Mouse (Mus musculus) hematopoietic stem cell, adult 5-6 weeks (primary cell): ENCODE measurements around the gene Pof1b. TPM values are rescaled to one million over a fixed set of nuclear protein-coding genes. Genes with fewer than 3 reads are reported as not detected.

Experiments
- ATAC-seq, 2 experiments: fragments of 125-278 bp in 1 of 2; replicated peaks in 1 of 2; 2 replicates each; pipeline ENCODE4 v1.8.0; 2016 to 2017; ENCODE audit warnings: inconsistent platforms in 2 of 2, mild to moderate bottlenecking in 2 of 2, moderate number of reproducible peaks in 2 of 2, low read depth in 1 of 2, moderate TSS enrichment in 1 of 2; ENCODE audit not compliant: low FRiP score in 2 of 2, poor library complexity in 2 of 2, severe bottlenecking in 2 of 2, insufficient read depth in 1 of 2, low TSS enrichment in 1 of 2
- total RNA-seq: library from RNA; stranded (forward); fragments of 172-1452, 232-1000 nt; gene quantifications from 2 replicates; pipeline ENCODE4 v1.2.3, GENCODE M21; 2017

Gene Pof1b
- total RNA-seq: not detected in 2 replicates

GRCm38 (mm10) chrX:112698508-112698907, at the start of gene Pof1b:
Gene Pof1b (minus strand): TSS chrX:112698651.
- no peak for ATAC-seq

GRCm38 (mm10) chrX:112716587-112716986, 18.1 kb upstream of the Pof1b start:
- ATAC-seq: no peak

GRCm38 (mm10) chrX:112694392-112694791, 4.1 kb downstream of the Pof1b start:
- ATAC-seq: no peak

- peak in 1 of 2 experiments; percentile 42; a peak in 2 of 4 replicates for ATAC-seq
These were observed 17.8 kb downstream of the Pof1b start for GRCm38 (mm10) chrX:112680605-112681004.

- no peak for ATAC-seq
These were observed 22.9 kb downstream of the Pof1b start for GRCm38 (mm10) chrX:112675525-112675924.

- peak; percentile 12 to 21; a peak in 1 of 4 replicates for ATAC-seq
These were observed 96.9 kb downstream of the Pof1b start for GRCm38 (mm10) chrX:112601306-112602120.

GRCm38 (mm10) chrX:112600511-112601305, 97.7 kb downstream of the Pof1b start, which contains the start of gene Zfp711:
Gene Zfp711 (plus strand): TSS chrX:112600526.
- ATAC-seq: peak; percentile 62 to 77

Other genes starting within 250 kb of the Pof1b start
- gene 2010106E10Rik, start 203.4 kb downstream of the Pof1b start, total RNA-seq: not detected in 2 replicates
- gene Zfp711, start 98.1 kb downstream of the Pof1b start, total RNA-seq: 0.30 TPM in 1 of 2 replicates, not detected in the other